ENCODE assay signal across 17 mouse cellular contexts in genomic region chr13:19644225-19644624, GRCm38 (mm10). TPM values are rescaled to one million over a fixed set of nuclear protein-coding genes. Genes with fewer than 3 reads are reported as not detected.
DNase-seq lines count a peak whose midpoint lies in the region; ATAC-seq and TF ChIP-seq lines count a peak whose summit lies in the region.
"Had no signal": no experiment of that assay in that cellular context is flagged by ENCODE, and none has a peak within 500 bp of the region (broad histone marks: within the 10 kb centered on the region; RNA-seq: fewer than 3 reads in every experiment).

No protein-coding gene starts in this region.

- no peaks in the 10 kb centered on the region for H3K4me1 ChIP-seq in hindbrain, embryonic 14.5 days (replicated peaks; ENCODE audit: control insufficient read depth, insufficient read depth, low read length)
- H3K4me1 ChIP-seq in hindbrain, embryonic 16.5 days (ENCODE audit: control insufficient read depth, insufficient read depth, low read depth, low read length) = no peaks in the 10 kb centered on the region
- H3K4me1 ChIP-seq in liver, postnatal 0 days (ENCODE audit: insufficient read depth) = peaks cover 2% of the 10 kb centered on the region; the same call in 1 of the 2 replicates
- peaks cover 7% of the 10 kb centered on the region for H3K4me1 ChIP-seq in liver, embryonic 12.5 days
- H3K4me1 ChIP-seq: embryonic facial prominence, embryonic 15.5 days had no signal

- WGBS in hindbrain, embryonic 14.5 days = 75% methylated on average over 2 of the region's 2 CpGs
- WGBS in hindbrain, embryonic 16.5 days = 77% methylated on average over 2 of the region's 2 CpGs
- 71% methylated on average over 2 of the region's 2 CpGs for WGBS in liver, postnatal 0 days (ENCODE audit: insufficient replicate concordance)
- WGBS in liver, embryonic 12.5 days (ENCODE audit: insufficient replicate concordance) = 63% methylated on average over 2 of the region's 2 CpGs

- peak; percentile 30 for DNase-seq in hindbrain, embryonic 14.5 days (ENCODE audit: low spot score)
- no peak for DNase-seq in liver, postnatal 0 days
- peak; percentile 64 for DNase-seq in ES-CJ7 (ENCODE audit: low read depth, low spot score)
- DNase-seq in brain, embryonic 14.5 days (ENCODE audit: low read depth) = peak; percentile 57
- DNase-seq in thymus, postnatal 36 days = no peak
- DNase-seq: heart, adult 18-20 months; heart, postnatal 36 days; kidney, adult 18-20 months; left cerebral cortex, postnatal 4 days had no signal

- peak; percentile 33 for TF ChIP-seq CTCF in liver, postnatal 0 days (IDR thresholded peaks at IDR 0.05; ENCODE audit: low read depth)
- peak; percentile 27; the same call in 1 of the 2 replicates for TF ChIP-seq CTCF in brain, embryonic 14.5 days (IDR thresholded peaks at IDR 0.05; ENCODE audit: borderline replicate concordance, extremely low read depth, insufficient read depth, insufficient read length)

- no peaks in the 10 kb centered on the region for H3K9me3 ChIP-seq in hindbrain, embryonic 14.5 days (ENCODE audit: control insufficient read depth, low read length)
- no peaks in the 10 kb centered on the region for H3K9me3 ChIP-seq in hindbrain, embryonic 16.5 days (ENCODE audit: control insufficient read depth, low read length)
- no peaks in the 10 kb centered on the region for H3K9me3 ChIP-seq in liver, postnatal 0 days (ENCODE audit: low read length)
- H3K9me3 ChIP-seq in liver, embryonic 12.5 days (replicated peaks) = no peaks in the 10 kb centered on the region
- H3K9me3 ChIP-seq: embryonic facial prominence, embryonic 15.5 days had no signal

- H3K9ac ChIP-seq in hindbrain, embryonic 14.5 days = no peak overlapping the region
- no peak overlapping the region for H3K9ac ChIP-seq in hindbrain, embryonic 16.5 days (ENCODE audit: low read depth, low read length)
- no peak overlapping the region for H3K9ac ChIP-seq in liver, postnatal 0 days (replicated peaks)
- H3K9ac ChIP-seq in liver, embryonic 12.5 days = no peak overlapping the region
- H3K9ac ChIP-seq: embryonic facial prominence, embryonic 15.5 days had no signal

- H3K27me3 ChIP-seq in hindbrain, embryonic 14.5 days (ENCODE audit: control insufficient read depth, insufficient read depth, low read length) = no peaks in the 10 kb centered on the region
- H3K27me3 ChIP-seq in hindbrain, embryonic 16.5 days (replicated peaks; ENCODE audit: control insufficient read depth, insufficient read depth, low read length) = no peaks in the 10 kb centered on the region
- H3K27me3 ChIP-seq in liver, postnatal 0 days (ENCODE audit: insufficient read depth, low read length) = no peaks in the 10 kb centered on the region
- peaks cover 13% of the 10 kb centered on the region; the same call in 1 of the 2 replicates for H3K27me3 ChIP-seq in liver, embryonic 12.5 days (replicated peaks)
- H3K27me3 ChIP-seq: embryonic facial prominence, embryonic 15.5 days had no signal

- no peak for TF ChIP-seq EP300 in liver, postnatal 0 days (IDR thresholded peaks at IDR 0.05; ENCODE audit: low read depth)

- H3K4me3 ChIP-seq in hindbrain, embryonic 14.5 days (replicated peaks; ENCODE audit: low read length) = no peak overlapping the region
- no peak overlapping the region for H3K4me3 ChIP-seq in hindbrain, embryonic 16.5 days (ENCODE audit: low read length)
- H3K4me3 ChIP-seq in liver, postnatal 0 days (ENCODE audit: low read depth, low read length) = no peak overlapping the region
- H3K4me3 ChIP-seq in liver, embryonic 12.5 days = no peak overlapping the region
- H3K4me3 ChIP-seq: embryonic facial prominence, embryonic 15.5 days had no signal

- TF ChIP-seq POLR2A in brain, embryonic 14.5 days (IDR thresholded peaks at IDR 0.05; ENCODE audit: borderline replicate concordance, extremely low read depth, insufficient read depth, insufficient read length, poor library complexity, severe bottlenecking) = no peak

- no peak overlapping the region for H3K27ac ChIP-seq in hindbrain, embryonic 14.5 days
- H3K27ac ChIP-seq in hindbrain, embryonic 16.5 days (ENCODE audit: low read depth, low read length) = no peak overlapping the region
- no peak overlapping the region for H3K27ac ChIP-seq in liver, postnatal 0 days (ENCODE audit: low read depth)
- H3K27ac ChIP-seq in liver, embryonic 12.5 days = no peak overlapping the region
- H3K27ac ChIP-seq: embryonic facial prominence, embryonic 15.5 days had no signal

- no peak overlapping the region for H3K4me2 ChIP-seq in hindbrain, embryonic 14.5 days (replicated peaks)
- H3K4me2 ChIP-seq in hindbrain, embryonic 16.5 days (ENCODE audit: low read length) = no peak overlapping the region
- no peak overlapping the region for H3K4me2 ChIP-seq in liver, postnatal 0 days (ENCODE audit: low read depth, low read length)
- no peak overlapping the region for H3K4me2 ChIP-seq in liver, embryonic 12.5 days
- H3K4me2 ChIP-seq: embryonic facial prominence, embryonic 15.5 days had no signal

- no peaks in the 10 kb centered on the region for H3K36me3 ChIP-seq in hindbrain, embryonic 14.5 days (replicated peaks; ENCODE audit: control insufficient read depth, insufficient read depth)
- H3K36me3 ChIP-seq in hindbrain, embryonic 16.5 days (ENCODE audit: control insufficient read depth, insufficient read depth, low read length) = no peaks in the 10 kb centered on the region
- H3K36me3 ChIP-seq in liver, postnatal 0 days (replicated peaks; ENCODE audit: insufficient read depth, low read length) = no peaks in the 10 kb centered on the region
- no peaks in the 10 kb centered on the region for H3K36me3 ChIP-seq in liver, embryonic 12.5 days
- H3K36me3 ChIP-seq: embryonic facial prominence, embryonic 15.5 days had no signal

- no peak for ATAC-seq in hindbrain, embryonic 14.5 days (ENCODE audit: low FRiP score)
- no peak for ATAC-seq in hindbrain, embryonic 16.5 days
- ATAC-seq in liver, postnatal 0 days = no peak
- ATAC-seq in liver, embryonic 12.5 days = no peak
- no peak for ATAC-seq in erythroblast, adult 5-6 weeks (replicated peaks; ENCODE audit: low FRiP score, poor library complexity, severe bottlenecking)

RNA-seq across cellular contexts. Expression of gene Sfrp4, which starts 21.3 kb away (rescaled TPM):
- polyA plus RNA-seq in hindbrain, embryonic 14.5 days (2014; fragmentation: Nextera tagmentation; extraction: Ambion mirVana) = 4.4 TPM in 2 replicates
- polyA plus RNA-seq in hindbrain, embryonic 16.5 days (2015; fragmentation: Nextera tagmentation; extraction: Ambion mirVana) = 4.4 and 4.9 TPM in 2 replicates
- polyA plus RNA-seq in liver, postnatal 0 days (2015; fragmentation: Nextera tagmentation; extraction: Ambion mirVana) = 0.69 and 1.0 TPM in 2 replicates
- 0.42 and 0.51 TPM in 2 replicates for polyA plus RNA-seq in liver, embryonic 12.5 days (2016; fragmentation: Nextera tagmentation; extraction: Ambion mirVana)
- polyA plus RNA-seq in brain, embryonic 14.5 days (2012; rRNA removed) = 3.2 and 3.4 TPM in 2 replicates
- 2.1 TPM in 1 of 2 replicates, not detected in the other for total RNA-seq in erythroblast, adult 5-6 weeks (2015; ENCODE audit: low replicate concordance)
- total RNA-seq in erythroblast, adult 5-6 weeks (2017; ENCODE audit: low replicate concordance) = 1.6 and 2.6 TPM in 2 replicates

RNA-seq across cellular contexts. Expression of gene Epdr1, which starts 24.5 kb away (rescaled TPM):
- polyA plus RNA-seq in hindbrain, embryonic 14.5 days (2014; fragmentation: Nextera tagmentation; extraction: Ambion mirVana) = 22.5 and 26.6 TPM in 2 replicates
- 26.7 and 33.4 TPM in 2 replicates for polyA plus RNA-seq in hindbrain, embryonic 16.5 days (2015; fragmentation: Nextera tagmentation; extraction: Ambion mirVana)
- polyA plus RNA-seq in liver, postnatal 0 days (2015; fragmentation: Nextera tagmentation; extraction: Ambion mirVana) = 8.0 and 8.7 TPM in 2 replicates
- 22.3 and 23.2 TPM in 2 replicates for polyA plus RNA-seq in liver, embryonic 12.5 days (2016; fragmentation: Nextera tagmentation; extraction: Ambion mirVana)
- 15.5 and 19.3 TPM in 2 replicates for polyA plus RNA-seq in brain, embryonic 14.5 days (2012; rRNA removed)
- 12.1 and 13.8 TPM in 2 replicates for total RNA-seq in erythroblast, adult 5-6 weeks (2015; ENCODE audit: low replicate concordance)
- 4.7 and 13.7 TPM in 2 replicates for total RNA-seq in erythroblast, adult 5-6 weeks (2017; ENCODE audit: low replicate concordance)

RNA-seq across cellular contexts. Expression of gene Nme8, which starts 53.4 kb away (rescaled TPM):
- polyA plus RNA-seq in hindbrain, embryonic 14.5 days (2014; fragmentation: Nextera tagmentation; extraction: Ambion mirVana) = 0.17 TPM in 1 of 2 replicates, not detected in the other
- 0.17 and 0.18 TPM in 2 replicates for polyA plus RNA-seq in hindbrain, embryonic 16.5 days (2015; fragmentation: Nextera tagmentation; extraction: Ambion mirVana)
- polyA plus RNA-seq in liver, postnatal 0 days (2015; fragmentation: Nextera tagmentation; extraction: Ambion mirVana) = not detected in 2 replicates
- not detected in 2 replicates for polyA plus RNA-seq in liver, embryonic 12.5 days (2016; fragmentation: Nextera tagmentation; extraction: Ambion mirVana)
- 0.07 TPM in 1 of 2 replicates, not detected in the other for polyA plus RNA-seq in brain, embryonic 14.5 days (2012; rRNA removed)
- total RNA-seq in erythroblast, adult 5-6 weeks (2015; ENCODE audit: low replicate concordance) = not detected in 2 replicates
- not detected in 2 replicates for total RNA-seq in erythroblast, adult 5-6 weeks (2017; ENCODE audit: low replicate concordance)
- total RNA-seq: heart, adult 18-20 months; left cerebral cortex, postnatal 4 days; megakaryocyte-erythroid progenitor cell, adult 5-6 weeks had no signal
- polyA plus RNA-seq: embryonic facial prominence, embryonic 15.5 days; frontal cortex, adult 2 months; lung, embryonic 16.5 days; urinary bladder, adult 2 months had no signal

Comparison
In these comparisons a context has a peak if more than half of its experiments do, and no peak if none do; other contexts are left out.
1. DNase-seq: peak in hindbrain, embryonic 14.5 days (single experiment), ES-CJ7 (single experiment) and brain, embryonic 14.5 days (single experiment); none in liver, postnatal 0 days (single experiment) and thymus, postnatal 36 days (0 of 2).